Mouse (Mus musculus): ENCODE measurements around the gene Tbc1d1. TPM values are rescaled to one million over a fixed set of nuclear protein-coding genes. Genes with fewer than 3 reads are reported as not detected.

The Tbc1d1 gene
- polyA plus RNA-seq, 1 experiment from 2014 or later, result 28.9 TPM

DNA sequence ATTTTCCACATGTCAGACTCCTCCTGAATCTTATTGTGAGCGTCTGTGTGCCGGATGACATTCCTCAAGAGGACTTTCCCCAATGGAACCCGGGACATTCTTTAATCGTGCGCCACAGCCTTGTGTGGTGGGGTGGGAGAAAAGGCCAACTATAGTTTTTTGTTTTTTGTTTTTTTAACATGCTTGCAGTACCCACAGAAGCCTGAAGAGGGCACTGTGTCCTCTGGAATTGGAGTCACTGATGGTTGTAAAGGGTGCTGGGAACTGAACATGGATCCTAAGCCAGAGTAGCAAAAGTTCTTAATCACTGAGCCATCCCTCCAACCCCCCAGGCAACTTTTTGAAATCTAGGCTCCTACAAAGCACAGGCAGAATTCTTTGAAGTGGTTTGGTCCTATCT, 34.8 kb downstream of the Tbc1d1 start:
- no peak for ATAC-seq (ENCODE audit: insufficient read depth, low FRiP score, low read depth)
- no peak overlapping the region for H3K9ac ChIP-seq
- 90% methylated on average over 5 of the region's 5 CpGs for WGBS
- no peaks in the 10 kb centered on the region for H3K9me3 ChIP-seq
- H3K4me3 ChIP-seq (replicated peaks), result no peak overlapping the region
- H3K36me3 ChIP-seq, result no peaks in the 10 kb centered on the region
- no peaks in the 10 kb centered on the region for H3K4me1 ChIP-seq
- no peak overlapping the region for H3K27ac ChIP-seq
- H3K27me3 ChIP-seq (replicated peaks), result no peaks in the 10 kb centered on the region
- H3K4me2 ChIP-seq, result no peak overlapping the region

DNA sequence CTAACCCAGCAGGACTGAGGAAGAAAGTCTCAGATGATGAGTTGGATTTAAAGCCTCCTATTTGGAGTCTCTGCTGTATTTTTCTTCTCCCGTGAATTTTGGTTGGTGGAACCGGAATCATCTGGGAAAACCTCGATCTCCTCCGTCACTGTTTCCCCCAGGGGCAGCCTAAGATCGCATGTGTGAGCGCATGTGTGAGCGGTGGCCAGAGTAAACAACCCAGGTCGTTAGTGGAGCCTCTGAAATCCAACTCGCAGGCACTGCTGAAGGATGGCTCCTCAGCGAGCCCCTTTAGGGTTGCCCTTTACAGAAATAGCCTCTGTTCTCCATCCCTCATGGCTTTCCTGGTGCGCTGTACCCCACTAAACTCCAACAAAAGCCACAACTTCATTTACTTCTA, 37.2 kb downstream of the Tbc1d1 start:
- ATAC-seq (ENCODE audit: insufficient read depth, low FRiP score, low read depth), result no peak
- 30% methylated on average over 11 of the region's 11 CpGs for WGBS
- H3K36me3 ChIP-seq, result no peaks in the 10 kb centered on the region
- H3K4me3 ChIP-seq (replicated peaks), result no peak overlapping the region
- H3K9ac ChIP-seq, result no peak overlapping the region
- H3K9me3 ChIP-seq, result no peaks in the 10 kb centered on the region
- H3K4me2 ChIP-seq, result 0 out of 2 replicates have a peak overlapping the region, but pooled peaks have one; percentile 0
- 0 out of 2 replicates have a peak, but pooled peaks cover 3% of the 10 kb centered on the region for H3K4me1 ChIP-seq
- no peaks in the 10 kb centered on the region for H3K27me3 ChIP-seq (replicated peaks)
- H3K27ac ChIP-seq, result no peak overlapping the region

DNA sequence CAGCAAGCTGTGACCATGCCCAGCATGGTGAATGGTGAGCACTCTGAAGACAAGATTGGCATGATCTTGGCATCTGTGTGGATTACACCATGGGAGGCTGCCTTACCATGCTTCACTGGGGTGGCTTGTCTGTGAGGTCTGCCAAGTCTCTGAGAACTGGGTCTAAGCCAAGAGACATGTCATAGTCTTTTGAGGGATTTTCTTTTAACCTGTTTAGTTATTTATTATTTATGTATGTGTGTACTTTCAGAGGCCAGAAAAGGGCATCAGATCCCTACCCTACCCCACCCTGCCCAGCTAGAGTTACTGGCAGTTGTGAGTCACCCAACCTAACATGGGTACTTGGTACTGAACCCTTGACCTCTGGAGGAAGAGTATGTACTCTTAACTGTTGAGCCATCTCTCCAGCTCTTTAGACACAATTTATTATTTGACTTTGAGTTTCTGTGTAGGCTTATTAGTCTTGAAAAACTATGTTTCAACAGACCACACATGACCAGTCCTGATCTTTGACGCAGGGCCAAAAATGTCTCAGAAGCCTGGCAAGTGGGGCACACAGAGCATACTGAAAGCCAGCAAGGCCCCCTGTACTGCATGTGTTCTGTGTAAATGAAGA, 40.3 kb downstream of the Tbc1d1 start:
- H3K27me3 ChIP-seq (replicated peaks), result no peaks in the 10 kb centered on the region
- no peak overlapping the region for H3K4me3 ChIP-seq (replicated peaks)
- 0 out of 2 replicates have a peak, but pooled peaks cover 3% of the 10 kb centered on the region for H3K4me1 ChIP-seq
- no peak; the same call in 1 of the 2 replicates for ATAC-seq (ENCODE audit: insufficient read depth, low FRiP score, low read depth)
- 93% methylated on average over 1 of the region's 1 CpGs for WGBS
- H3K4me2 ChIP-seq, result no peak overlapping the region
- H3K9me3 ChIP-seq, result no peaks in the 10 kb centered on the region
- H3K9ac ChIP-seq, result no peak overlapping the region
- H3K36me3 ChIP-seq, result no peaks in the 10 kb centered on the region
- no peak overlapping the region for H3K27ac ChIP-seq

GRCm38 (mm10) chr5:64196866-64197321, 40.8 kb downstream of the Tbc1d1 start:
- no peak for ATAC-seq (ENCODE audit: insufficient read depth, low FRiP score, low read depth)
- no peak overlapping the region for H3K27ac ChIP-seq

GRCm38 (mm10) chr5:64198624-64199023, 42.5 kb downstream of the Tbc1d1 start:
- no peak overlapping the region for H3K4me3 ChIP-seq (replicated peaks)
- H3K9me3 ChIP-seq, result no peaks in the 10 kb centered on the region
- no peaks in the 10 kb centered on the region for H3K27me3 ChIP-seq (replicated peaks)
- 91% methylated on average over 7 of the region's 7 CpGs for WGBS
- ATAC-seq (ENCODE audit: insufficient read depth, low FRiP score, low read depth), result no peak
- no peak overlapping the region for H3K9ac ChIP-seq
- H3K27ac ChIP-seq, result no peak overlapping the region
- H3K36me3 ChIP-seq, result no peaks in the 10 kb centered on the region
- 0 out of 2 replicates have a peak, but pooled peaks cover 3% of the 10 kb centered on the region for H3K4me1 ChIP-seq
- no peak overlapping the region for H3K4me2 ChIP-seq

More at GRCm38 (mm10) chr5:64196866-64197321, 40.8 kb downstream of the Tbc1d1 start:
- 0 out of 2 replicates have a peak, but pooled peaks cover 3% of the 10 kb centered on the region for H3K4me1 ChIP-seq
- no peak overlapping the region for H3K4me2 ChIP-seq
- no peaks in the 10 kb centered on the region for H3K27me3 ChIP-seq (replicated peaks)
- H3K9ac ChIP-seq, result no peak overlapping the region
- no peaks in the 10 kb centered on the region for H3K9me3 ChIP-seq
- WGBS, result 52% methylated on average over 5 of the region's 5 CpGs
- no peak overlapping the region for H3K4me3 ChIP-seq (replicated peaks)
- no peaks in the 10 kb centered on the region for H3K36me3 ChIP-seq

DNA sequence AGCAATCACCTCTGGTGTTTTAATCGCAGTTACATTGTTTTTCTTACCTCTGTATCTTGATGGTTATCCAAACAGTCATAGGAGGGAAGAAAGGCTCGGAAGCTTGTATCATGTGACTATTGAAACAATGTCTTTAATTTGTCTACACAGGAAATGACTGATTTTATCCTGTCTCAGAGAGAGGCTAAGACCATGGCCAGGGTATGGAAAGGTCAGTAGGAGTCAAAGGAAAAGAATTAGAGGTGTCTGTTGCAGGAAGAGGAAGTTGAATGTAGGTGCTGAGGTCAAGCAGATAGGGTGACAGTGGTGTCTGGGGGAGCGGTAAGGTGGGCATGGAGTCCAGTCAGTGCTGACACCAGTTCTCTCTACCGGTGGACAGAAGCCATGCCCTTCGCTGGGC, 45.0 kb downstream of the Tbc1d1 start:
- H3K27me3 ChIP-seq (replicated peaks), result no peaks in the 10 kb centered on the region
- no peak overlapping the region for H3K4me2 ChIP-seq
- ATAC-seq (ENCODE audit: insufficient read depth, low FRiP score, low read depth), result no peak
- H3K4me1 ChIP-seq, result 0 out of 2 replicates have a peak, but pooled peaks cover 3% of the 10 kb centered on the region
- 59% methylated on average over 5 of the region's 5 CpGs for WGBS
- H3K4me3 ChIP-seq (replicated peaks), result no peak overlapping the region
- no peak overlapping the region for H3K9ac ChIP-seq
- no peak overlapping the region for H3K27ac ChIP-seq
- H3K9me3 ChIP-seq, result no peaks in the 10 kb centered on the region
- H3K36me3 ChIP-seq, result no peaks in the 10 kb centered on the region

- 0 out of 2 replicates have a peak, but pooled peaks have one; percentile 22 for ATAC-seq (ENCODE audit: insufficient read depth, low FRiP score, low read depth)
- 30% methylated on average over 2 of the region's 2 CpGs for WGBS
- Histone ChIP-seq H3K9me3 (no peaks in the 10 kb centered on the region), H3K4me1 (no peaks in the 10 kb centered on the region), H3K4me2 (no peak overlapping the region), H3K27ac (no peak overlapping the region), H3K36me3 (no peaks in the 10 kb centered on the region), H3K4me3 (replicated peaks) (no peak overlapping the region), H3K27me3 (replicated peaks) (no peaks in the 10 kb centered on the region), H3K9ac (no peak overlapping the region)
These were observed 46.2 kb downstream of the Tbc1d1 start for GRCm38 (mm10) chr5:64202306-64202705.

DNA sequence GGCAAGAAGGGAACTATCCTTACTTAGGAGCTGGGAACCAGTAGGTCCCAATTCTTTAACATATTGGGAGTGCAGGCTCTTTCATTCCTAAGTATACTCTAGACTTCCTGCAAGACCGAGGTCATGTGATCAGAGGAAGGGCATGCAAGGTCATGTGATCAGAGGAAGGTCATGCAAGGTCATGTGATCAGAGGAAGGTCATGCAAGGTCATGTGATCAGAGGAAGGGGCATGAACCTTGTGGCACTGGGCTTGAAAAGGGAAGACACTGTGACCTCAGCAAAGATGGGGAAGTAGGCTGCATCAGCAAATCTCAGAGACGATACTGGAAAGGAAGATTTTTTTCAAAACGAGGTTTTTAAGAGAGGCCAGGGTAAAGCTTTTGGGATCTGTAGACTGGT, 49.5 kb downstream of the Tbc1d1 start:
- H3K36me3 ChIP-seq, result no peaks in the 10 kb centered on the region
- WGBS, result 75% methylated on average over 3 of the region's 3 CpGs
- no peak overlapping the region for H3K9ac ChIP-seq
- H3K27me3 ChIP-seq (replicated peaks), result no peaks in the 10 kb centered on the region
- H3K4me1 ChIP-seq, result no peaks in the 10 kb centered on the region
- no peaks in the 10 kb centered on the region for H3K9me3 ChIP-seq
- no peak overlapping the region for H3K27ac ChIP-seq
- no peak for ATAC-seq (ENCODE audit: insufficient read depth, low FRiP score, low read depth)
- no peak overlapping the region for H3K4me3 ChIP-seq (replicated peaks)
- no peak overlapping the region for H3K4me2 ChIP-seq

- H3K9me3 ChIP-seq, result no peaks in the 10 kb centered on the region
- no peaks in the 10 kb centered on the region for H3K4me1 ChIP-seq
- H3K27ac ChIP-seq, result no peak overlapping the region
- H3K4me2 ChIP-seq, result no peak overlapping the region
- 54% methylated on average over 3 of the region's 3 CpGs for WGBS
- no peaks in the 10 kb centered on the region for H3K27me3 ChIP-seq (replicated peaks)
- ATAC-seq (ENCODE audit: insufficient read depth, low FRiP score, low read depth), result no peak; the same call in 1 of the 2 replicates
- H3K4me3 ChIP-seq (replicated peaks), result no peak overlapping the region
- H3K36me3 ChIP-seq, result no peaks in the 10 kb centered on the region
- no peak overlapping the region for H3K9ac ChIP-seq
These were observed 50.3 kb downstream of the Tbc1d1 start for GRCm38 (mm10) chr5:64206431-64206830.

- Histone ChIP-seq H3K9me3 (no peaks in the 10 kb centered on the region), H3K4me1 (no peaks in the 10 kb centered on the region), H3K9ac (no peak overlapping the region), H3K36me3 (no peaks in the 10 kb centered on the region), H3K27ac (no peak overlapping the region), H3K4me3 (replicated peaks) (no peak overlapping the region), H3K27me3 (replicated peaks) (no peaks in the 10 kb centered on the region), H3K4me2 (no peak overlapping the region)
- 77% methylated on average over 8 of the region's 8 CpGs for WGBS
- ATAC-seq (ENCODE audit: insufficient read depth, low FRiP score, low read depth), result no peak
These were observed 50.8 kb downstream of the Tbc1d1 start for GRCm38 (mm10) chr5:64206875-64207274.

GRCm38 (mm10) chr5:64207800-64208199, 51.7 kb downstream of the Tbc1d1 start:
- no peaks in the 10 kb centered on the region for H3K4me1 ChIP-seq
- no peaks in the 10 kb centered on the region for H3K9me3 ChIP-seq
- no peak overlapping the region for H3K9ac ChIP-seq
- 89% methylated on average over 6 of the region's 6 CpGs for WGBS
- H3K27ac ChIP-seq, result no peak overlapping the region
- no peaks in the 10 kb centered on the region for H3K27me3 ChIP-seq (replicated peaks)
- no peaks in the 10 kb centered on the region for H3K36me3 ChIP-seq
- H3K4me2 ChIP-seq, result no peak overlapping the region
- no peak overlapping the region for H3K4me3 ChIP-seq (replicated peaks)
- no peak for ATAC-seq (ENCODE audit: insufficient read depth, low FRiP score, low read depth)

- 67% methylated on average over 4 of the region's 4 CpGs for WGBS
- Histone ChIP-seq H3K27ac (no peak overlapping the region), H3K4me3 (replicated peaks) (no peak overlapping the region), H3K9me3 (no peaks in the 10 kb centered on the region), H3K36me3 (no peaks in the 10 kb centered on the region), H3K4me1 (no peaks in the 10 kb centered on the region), H3K4me2 (no peak overlapping the region), H3K9ac (no peak overlapping the region), H3K27me3 (replicated peaks) (no peaks in the 10 kb centered on the region)
- no peak for ATAC-seq (ENCODE audit: insufficient read depth, low FRiP score, low read depth)
These were observed 54.7 kb downstream of the Tbc1d1 start for GRCm38 (mm10) chr5:64210817-64211216.

Measured in stomach, embryonic 15.5 days (tissue).